Mouse (Mus musculus): Measurements from ENCODE around the gene Mark3.

The Mark3 gene

DNA sequence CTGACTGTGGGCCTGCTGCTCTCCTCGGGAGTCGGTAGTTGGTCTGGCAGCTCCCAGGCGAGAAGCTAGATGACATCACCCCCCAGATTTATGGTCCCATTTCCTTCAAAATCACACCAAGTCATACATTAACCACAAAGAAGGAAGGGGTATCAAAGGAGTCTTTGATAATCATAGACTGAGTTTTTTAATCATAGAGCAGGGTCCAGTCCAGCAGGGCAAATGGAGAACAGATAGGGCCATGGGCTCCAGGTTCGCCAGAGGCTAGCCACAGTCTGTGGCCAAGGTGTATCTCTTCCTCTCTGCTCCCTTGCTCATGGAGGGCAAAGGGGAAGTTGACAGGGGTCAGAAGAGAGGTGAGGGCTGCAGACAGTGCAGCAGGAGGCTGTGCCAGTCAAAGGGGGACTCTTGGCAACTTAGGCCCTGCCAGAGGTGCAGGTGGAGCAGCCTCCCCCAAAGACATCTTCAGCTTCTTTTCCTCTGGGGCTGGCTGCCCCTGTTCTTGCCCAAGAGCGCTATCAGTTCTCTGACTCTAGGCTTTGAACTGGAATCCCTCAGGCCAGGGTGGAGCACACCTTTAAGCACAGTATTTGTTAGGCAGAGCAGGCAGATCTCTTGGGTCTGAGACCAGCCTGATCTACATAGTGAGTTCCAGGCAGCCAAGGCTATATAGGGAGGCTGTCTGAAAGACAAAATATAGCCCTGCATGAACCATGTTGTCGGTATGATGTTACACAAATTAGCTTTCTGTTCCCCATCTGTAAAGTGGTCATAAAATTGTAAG is 101.7 kb downstream of the Mark3 start:
- DNase-seq (ENCODE audit: low spot score in 2 of 2) = no peak

DNA sequence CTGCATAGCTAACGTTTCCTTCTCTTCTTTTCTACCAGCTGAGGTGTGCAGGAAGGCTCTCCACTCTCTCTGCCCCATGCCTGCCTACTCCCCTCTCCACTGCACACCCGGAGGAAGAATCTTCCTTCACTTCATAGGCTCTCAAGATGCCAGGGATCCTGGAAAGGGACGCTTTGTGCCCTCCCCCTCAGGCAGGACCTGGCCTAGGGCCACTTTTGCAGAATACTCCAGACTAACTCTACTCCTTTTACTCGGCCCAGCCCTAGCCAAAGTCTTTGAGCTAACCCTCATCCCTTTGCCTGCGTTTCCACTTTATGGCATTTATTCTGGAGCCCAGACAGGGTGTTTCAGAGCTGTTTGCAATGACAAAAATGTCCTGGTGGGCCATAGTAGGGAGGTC is 103.1 kb downstream of the Mark3 start:
- no peak for DNase-seq (ENCODE audit: low spot score in 2 of 2)

DNA sequence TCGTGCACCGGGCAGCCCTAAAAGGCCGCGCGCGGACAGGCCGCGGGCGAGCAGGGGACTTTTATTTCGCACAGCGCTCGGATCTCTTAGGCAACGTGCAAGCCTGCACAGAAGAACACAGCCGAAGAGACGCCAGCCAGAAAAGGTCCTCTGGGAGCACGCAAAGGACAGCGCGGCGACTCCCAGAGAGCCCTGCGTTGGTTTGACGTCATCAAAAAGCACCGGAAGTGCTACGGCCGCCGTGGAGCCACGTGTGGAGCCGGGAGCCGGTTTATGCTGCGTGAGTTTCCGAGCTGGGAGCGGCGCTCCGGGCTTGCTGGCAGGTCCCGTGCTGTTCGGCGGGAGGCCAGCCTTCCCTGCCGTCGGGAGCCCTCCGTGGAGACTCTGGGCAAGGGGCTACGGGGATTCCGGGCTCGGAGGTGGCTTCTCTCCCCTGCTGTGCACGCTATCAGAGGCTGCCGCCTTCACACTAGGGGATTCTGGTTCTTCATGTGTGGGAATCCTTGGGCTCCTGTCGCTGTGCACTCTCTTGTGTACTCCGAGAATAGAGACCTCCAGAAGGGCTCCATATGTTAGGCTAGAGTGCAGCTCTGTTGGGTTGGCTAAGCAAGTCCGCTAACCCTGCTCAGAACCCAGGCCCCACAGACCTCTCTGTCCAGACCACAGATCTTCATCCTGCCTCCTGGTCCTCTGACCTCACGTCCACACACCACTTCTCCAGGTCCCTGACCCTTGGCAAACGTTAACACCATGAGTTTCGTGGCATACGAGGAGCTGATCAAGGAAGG is 103.8 kb downstream of the Mark3 start, which contains the start of gene Trmt61a:
Gene Trmt61a, plus strand, starts transcription at position 224 of the 788 bp plus-strand sequence.
- peak; percentile 80 to 91 for DNase-seq (ENCODE audit: low spot score in 2 of 2)

DNA sequence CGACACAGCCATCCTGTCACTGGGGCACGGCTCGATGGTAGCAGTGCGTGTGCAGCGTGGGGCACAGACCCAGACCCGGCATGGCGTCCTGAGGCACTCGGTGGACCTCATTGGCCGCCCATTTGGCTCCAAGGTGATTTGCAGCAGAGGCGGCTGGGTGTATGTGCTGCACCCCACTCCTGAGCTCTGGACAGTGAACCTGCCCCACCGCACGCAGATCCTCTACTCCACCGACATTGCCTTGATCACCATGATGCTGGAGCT is 104.3 kb downstream of the Mark3 start:
- DNase-seq (ENCODE audit: low spot score in 2 of 2) = no peak

DNA sequence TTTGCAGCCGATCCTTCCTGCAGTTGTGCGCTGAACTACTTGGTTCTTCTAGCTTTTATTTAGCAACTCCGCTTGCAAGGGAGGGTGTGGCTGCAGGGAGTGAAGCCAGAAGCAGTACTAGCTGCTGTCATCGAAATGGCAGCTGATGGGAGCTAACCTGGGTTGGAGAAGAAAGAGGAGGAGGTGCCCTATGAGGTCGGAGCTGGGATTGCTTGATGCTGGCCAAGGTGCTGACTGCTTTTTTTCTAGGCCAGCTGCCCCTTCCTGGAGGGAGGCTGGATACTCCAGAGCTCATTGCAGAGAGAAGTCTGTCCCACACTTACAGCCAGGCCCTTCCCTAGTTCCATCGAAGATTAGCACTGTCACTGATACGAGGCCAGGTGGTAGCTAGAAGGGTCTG is 104.7 kb downstream of the Mark3 start:
- no peak for DNase-seq (ENCODE audit: low spot score in 2 of 2)

DNA sequence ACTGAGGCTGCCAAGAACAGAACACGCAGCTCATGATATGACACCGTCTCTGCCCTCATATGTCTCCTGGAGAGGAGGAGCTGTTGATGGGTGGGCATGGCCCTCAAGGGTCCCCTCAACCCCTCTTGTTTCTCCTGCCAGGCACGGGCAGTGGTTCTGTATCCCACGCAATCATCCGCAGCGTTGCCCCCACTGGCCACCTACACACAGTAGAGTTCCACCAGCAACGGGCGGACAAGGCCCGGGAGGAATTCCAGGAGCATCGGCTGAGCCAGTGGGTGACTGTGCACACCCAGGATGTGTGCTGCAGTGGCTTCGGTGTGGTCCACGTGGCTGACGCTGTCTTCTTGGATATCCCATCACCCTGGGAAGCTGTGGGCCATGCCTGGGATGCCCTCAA is 106.3 kb downstream of the Mark3 start:
- DNase-seq (ENCODE audit: low spot score in 2 of 2) = no peak

DNA sequence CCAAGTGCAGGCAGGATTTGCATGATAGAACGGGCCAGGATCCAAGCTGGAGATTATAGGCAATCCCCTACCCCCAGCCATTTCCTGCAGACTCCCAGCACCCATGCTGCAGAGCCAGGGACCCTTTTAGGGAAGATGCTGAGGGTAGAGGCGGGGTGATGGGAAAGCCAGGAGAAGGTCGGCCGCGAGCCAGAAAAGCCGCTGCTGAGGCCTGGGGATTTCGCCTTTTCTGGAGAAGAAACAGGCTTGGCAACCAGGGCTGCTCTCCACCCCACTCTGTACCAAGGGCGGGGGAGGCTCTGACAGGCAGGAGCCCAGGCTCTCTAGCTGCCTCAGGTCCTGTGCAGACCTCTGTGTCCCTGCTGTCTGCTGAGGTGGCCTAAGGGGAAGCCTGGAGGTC is 107.0 kb downstream of the Mark3 start:
- no peak for DNase-seq (ENCODE audit: low spot score in 2 of 2)

DNA sequence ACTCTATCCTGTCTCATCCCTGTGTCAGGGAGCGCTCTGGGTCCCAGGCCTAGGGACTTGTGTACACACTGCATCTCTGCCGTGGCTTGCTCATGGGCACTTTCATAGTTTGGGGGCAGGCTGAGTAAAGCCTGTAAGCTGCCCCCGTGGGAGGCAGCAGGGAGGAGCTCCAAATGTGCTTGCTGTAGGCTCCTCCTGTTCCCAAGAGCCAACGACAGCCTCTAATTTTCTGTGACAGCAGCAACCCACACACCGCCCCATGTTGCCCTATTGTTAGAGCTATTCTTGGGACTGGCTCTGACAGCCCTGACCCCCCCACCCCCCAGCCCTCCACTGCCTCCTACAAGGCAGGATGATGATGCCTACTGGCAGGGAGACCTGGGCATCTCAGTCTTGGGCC is 107.7 kb downstream of the Mark3 start:
- DNase-seq (ENCODE audit: low spot score in 2 of 2) = no peak

DNA sequence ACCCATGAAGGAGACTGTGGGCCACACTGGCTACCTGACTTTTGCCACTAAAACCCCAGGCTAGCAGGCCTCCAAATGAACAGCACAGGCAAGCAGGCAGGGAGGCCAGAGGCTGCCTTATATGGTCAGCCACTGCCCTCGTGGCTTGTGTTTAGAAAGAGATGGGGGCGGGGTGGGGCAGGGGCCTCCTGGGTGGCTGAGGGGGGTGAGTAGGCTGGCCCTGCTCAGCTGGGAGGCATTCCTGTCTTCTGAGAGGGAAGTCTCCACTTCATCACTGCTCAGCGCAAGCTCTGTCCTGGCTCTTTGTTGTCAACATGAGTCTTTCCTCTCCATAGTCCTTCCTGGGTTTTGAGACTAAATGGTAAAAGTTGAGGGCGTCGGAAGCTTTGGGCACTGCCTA is 108.5 kb downstream of the Mark3 start:
- DNase-seq (ENCODE audit: low spot score in 2 of 2) = no peak

DNA sequence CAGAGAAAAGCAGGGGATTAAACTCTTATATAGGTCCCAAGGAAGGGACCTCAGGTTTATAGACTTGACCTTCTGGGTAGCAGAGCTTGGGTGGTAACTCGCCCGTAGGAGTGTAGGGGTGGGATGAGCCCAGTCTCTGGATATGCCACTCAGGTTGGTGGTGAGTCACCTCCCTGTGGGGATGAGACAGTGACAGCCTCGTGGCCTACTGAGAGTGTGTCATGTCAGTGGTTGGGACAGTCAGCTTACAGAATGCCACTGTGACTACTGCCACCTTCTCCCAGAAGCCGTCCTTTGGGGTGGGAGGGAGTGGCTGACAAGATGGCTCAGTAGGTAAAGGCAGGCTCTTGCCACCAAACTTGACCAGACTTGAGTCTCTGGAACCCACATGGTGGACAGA is 112.1 kb downstream of the Mark3 start:
- no peak for DNase-seq (ENCODE audit: low spot score in 2 of 2)

DNA sequence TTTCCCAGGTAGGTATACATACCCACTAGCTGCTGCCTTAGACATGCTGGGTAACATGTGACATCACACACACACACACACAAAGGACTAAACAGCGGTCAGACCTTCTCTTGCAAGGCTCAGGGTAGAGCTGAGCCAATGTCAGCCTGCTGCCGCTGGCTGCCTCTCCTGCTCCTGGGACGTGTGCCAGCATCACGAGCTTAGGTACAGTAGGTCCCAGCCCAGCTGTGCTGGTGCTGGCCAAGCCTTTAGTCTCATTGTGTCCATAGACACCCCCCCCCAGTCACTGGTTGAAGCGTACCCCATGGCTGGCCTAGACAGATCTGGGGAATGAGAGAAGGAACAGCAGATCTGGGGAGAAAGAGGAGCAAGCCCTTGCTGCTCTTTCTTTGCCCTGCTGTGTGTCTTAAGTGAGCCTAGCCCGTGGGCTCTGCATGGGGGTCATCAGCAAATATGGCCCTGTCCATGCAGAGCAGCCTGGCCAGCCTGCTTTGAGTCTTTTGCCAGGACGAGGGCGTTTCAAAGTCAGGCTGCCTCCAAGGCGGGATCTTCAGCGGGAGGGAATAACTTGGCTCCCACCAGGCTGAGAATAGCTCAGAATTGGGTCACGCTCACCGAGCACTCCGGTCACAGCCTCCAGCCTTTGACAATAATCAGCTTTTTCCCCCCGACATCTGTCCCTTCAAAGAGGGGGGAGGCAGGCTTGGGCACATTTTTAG is 113.2 kb downstream of the Mark3 start:
- DNase-seq (ENCODE audit: low spot score in 2 of 2) = peak; percentile 28 to 68

DNA sequence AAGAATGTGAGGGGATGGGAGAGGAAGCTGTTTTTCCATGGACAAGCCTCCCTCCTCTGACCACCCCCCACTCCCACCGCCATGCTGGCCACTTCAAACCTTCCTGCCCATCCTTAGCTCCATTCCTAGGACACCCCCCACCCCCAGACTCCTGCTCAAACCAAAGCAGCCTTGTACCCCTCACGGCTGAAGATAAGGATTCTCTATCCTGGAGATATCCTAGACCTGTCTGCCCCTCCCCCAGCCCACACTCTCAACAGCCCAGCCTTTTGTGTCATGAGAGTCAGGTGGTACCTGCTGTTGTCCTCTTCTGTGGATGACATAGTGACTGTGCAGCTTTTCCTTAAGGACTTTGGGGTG is 113.7 kb downstream of the Mark3 start:
- DNase-seq (ENCODE audit: low spot score in 2 of 2) = no peak

DNA sequence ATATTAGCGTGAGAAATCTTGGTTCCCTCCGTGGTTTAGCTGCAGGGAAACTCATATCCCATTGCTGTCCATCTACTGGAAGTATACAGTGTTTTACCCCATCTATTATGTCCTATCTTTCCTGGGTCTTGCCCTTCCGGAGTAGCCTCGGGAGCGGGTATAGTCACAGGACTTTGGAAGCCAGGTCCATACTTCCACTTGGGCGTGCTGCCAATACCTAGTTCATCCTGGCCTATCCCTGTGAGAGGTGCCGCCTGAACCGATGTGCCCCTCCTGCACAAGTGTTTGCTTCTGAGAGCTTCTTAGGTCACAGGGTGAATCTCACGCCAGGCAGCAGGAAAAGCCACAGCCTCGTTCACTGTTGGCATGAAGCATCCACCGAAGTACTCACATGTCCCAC is 115.1 kb downstream of the Mark3 start:
- DNase-seq (ENCODE audit: low spot score in 2 of 2) = no peak

DNA sequence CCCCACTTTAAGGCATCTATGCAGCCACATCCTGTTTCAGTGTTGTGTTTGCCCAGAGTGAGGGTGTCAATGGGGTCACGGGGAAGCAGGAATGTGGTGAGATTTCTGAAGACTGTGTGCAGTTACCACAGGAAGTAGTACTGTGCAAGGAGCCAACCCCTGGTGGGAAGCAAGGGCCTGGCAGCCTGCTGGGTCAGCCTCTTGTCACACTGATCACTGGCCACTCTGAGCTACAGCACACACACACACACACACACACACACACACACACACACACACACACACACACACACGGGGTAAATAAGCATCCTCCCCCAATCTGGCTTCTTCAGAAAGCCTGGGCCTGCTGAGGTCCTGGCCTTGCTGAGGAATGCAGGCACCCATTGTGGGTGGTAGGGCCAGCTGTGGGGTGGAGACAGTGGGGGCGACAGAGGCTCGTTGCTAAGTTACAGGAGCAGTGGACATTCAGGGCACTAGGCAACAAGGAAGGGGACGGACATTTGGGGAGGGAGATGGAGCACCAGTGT is 117.1 kb downstream of the Mark3 start:
- no peak for DNase-seq (ENCODE audit: low spot score in 2 of 2)

DNA sequence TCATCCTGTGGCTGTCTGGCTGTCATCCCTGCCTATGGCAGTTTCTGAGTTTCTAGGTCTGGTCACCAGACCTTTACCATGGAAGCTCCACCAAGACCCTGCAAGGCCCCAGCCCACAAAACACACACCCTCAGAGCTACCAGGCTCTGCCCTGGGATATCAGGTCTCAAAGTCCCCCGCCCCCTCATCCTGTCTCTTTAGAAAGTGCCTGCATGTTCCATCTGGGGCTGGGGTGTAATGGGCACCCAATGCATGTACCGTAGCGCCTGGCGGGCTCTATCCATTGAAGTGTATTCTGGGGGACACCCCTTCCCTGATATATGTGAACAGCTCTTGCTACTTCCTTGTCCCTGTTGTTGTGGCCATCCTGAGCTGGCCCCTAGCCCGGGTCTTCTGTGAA is 118.6 kb downstream of the Mark3 start:
- no peak for DNase-seq (ENCODE audit: low spot score in 2 of 2)

DNA sequence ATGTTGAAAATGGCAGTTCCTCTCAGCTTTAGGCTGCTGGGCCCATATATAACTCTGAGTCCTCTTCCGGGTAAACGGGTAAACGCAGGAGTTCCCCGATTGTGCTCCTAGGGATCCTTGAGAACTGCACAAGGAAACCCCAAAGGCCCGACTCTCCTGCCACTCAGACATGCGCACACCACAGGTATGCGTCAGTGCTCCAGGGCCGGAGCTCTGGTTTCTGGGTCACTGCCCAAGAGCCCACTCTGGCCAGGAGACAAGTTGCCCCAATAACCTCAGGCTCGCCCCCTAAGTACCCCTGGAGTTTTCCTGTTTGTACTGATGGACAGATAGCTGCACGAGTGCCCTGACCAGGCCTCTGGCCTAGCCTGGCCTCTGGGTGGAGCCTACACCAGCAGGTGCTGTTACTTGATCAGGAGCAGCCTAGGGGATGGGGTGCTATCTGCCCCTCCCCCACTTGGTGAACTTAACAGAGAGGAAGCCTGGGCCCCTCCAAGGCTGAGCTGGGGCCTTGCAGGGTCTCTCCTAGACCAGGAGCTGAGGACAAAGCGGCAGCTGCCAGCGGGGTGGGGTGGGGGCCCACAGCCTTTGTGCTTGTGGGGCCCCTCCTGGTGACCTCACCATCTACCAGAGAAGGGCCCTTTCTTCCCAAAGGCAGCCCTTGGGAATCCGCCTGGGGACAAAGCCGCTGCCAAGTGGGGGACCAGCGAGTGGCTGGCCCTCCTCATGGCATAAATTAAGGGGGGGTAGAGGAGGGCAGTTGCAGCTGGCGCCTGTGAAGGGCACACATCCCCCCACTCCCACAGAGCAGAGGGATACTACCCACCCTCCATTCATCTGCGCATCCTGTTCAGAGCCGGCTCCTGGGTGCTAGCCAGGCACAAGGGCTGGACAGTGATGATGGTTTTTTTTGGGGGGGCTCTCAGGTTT is 119.3 kb downstream of the Mark3 start:
- DNase-seq (ENCODE audit: low spot score in 2 of 2) = no peak

DNA sequence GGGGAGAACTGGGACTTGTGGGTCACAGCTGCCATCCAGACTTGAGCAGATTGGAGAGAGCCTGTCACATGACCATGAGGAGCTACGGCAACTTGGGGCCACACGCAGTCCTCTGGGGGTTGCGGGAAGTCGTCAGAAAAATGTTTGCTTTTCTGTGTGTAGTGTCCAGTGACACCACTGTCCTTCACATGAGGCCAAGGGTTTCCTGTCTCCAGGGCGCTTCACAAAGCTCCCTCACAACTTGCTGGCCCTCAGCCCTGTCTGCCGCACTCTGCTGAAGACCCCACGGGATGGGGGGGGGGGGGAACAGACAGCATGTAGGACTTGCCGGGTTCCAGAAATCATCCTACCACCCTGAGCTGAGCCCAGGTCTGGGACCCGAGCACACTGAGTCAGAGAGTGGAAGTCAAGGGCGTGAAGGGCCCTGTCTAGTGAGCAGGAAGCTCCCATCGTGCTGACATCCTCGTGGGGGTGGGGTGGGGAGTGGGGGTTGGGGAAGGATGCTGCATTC is 120.0 kb downstream of the Mark3 start:
- DNase-seq (ENCODE audit: low spot score in 2 of 2) = no peak

DNA sequence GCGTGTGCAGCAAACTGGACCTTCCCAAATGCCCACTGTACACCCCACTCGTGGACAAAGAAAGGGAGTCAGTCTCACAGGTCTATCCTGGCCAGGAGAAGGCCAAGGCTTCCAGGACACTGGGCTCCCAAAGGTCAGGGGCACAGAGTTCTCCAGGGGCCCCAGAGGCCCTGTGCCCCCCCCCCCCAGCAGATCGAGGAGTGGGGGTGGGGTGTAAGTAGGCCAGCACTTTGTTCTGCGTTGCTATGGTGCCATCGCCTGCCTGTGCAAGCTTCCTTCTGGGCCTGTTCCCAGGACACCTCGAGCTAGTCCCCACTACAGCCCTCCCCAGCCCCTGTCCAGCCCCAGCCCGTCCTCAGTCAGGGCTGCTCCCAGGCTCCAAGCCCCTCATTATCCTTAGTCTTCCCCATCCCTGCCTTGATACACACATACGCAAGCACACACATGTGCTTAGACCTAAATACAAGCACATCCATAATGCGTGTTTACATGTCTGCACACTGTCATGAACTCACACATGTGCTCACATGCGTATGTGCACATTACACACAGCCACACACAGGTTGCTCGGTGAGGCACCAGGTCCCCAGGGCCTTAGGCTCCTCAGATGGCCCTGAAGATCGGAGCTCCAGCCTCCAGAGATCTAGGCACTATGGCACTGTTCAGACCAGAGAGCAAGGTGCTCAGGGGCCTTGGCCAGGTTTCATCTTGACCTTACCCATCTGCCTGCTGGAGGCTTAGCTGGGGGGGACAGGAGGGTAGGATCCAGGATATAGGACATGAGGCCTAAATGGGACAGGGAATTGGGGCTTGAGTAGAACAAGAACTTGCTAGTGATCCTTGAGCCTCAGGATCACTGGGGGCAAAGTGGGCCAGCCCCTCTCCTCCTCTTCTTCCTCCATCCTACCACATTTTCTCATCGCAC is 120.8 kb downstream of the Mark3 start:
- DNase-seq (ENCODE audit: low spot score in 2 of 2) = no peak

DNA sequence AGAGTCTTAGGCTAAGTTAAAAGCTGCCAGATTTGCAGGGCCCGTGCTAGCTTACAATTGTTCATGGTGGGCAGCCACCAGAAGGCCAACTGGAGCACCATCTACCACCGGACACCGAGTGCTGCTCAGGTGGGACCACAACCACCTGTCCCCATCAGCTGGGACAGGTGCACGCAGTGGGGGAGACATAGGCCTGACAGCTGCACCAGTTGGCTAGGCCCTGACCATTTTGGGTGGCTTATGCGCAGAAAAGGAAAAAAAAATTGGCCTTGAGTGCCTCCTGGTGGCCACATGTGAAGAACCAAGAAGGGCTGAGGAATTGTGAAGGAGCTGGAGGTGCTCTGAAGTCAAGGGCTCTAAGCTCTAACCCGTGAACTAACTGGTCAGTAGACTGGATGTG is 121.9 kb downstream of the Mark3 start:
- peak; percentile 46 to 71 for DNase-seq (ENCODE audit: low spot score in 2 of 2)

DNA sequence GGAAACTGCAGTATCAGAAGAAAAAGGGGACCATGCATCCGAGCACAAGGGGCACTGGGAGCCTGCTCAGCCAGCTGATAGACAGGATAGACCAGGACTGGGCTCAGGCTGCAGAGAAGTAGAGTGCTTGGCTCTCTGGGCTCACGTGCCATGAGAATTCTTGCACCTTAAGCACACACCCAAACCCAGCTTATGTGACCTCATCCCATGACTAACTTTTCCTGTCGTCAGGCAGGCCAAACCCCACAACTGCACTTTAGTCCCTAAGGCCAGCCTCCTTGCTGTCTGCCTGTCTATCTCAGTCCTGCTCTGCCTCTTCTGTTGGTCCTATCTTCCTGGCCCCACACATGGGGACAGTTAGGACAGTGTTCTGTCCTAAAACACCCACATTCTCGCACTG is 123.4 kb downstream of the Mark3 start:
- DNase-seq (ENCODE audit: low spot score in 2 of 2) = no peak
